Mouse (Mus musculus) CD4-positive, CD25-positive, alpha-beta regulatory T cell, adult 2 months (primary cell): Measurements from ENCODE around the gene Apoa4.

Experiments
- DNase-seq: peaks from one replicate; pipeline ENCODE4 v3.0.0-alpha.2; 2012; ENCODE audit warnings: low read depth, low spot score

Apoa4 gene

GRCm38 (mm10) chr9:46227064-46227614 is 13.4 kb upstream of the Apoa4 start:
- DNase-seq: no peak

GRCm38 (mm10) chr9:46228491-46228890 is 12.0 kb upstream of the Apoa4 start, which contains the start of gene Apoa1:
Gene Apoa1, plus strand, starts transcription at chr9:46228580.
- DNase-seq: no peak

GRCm38 (mm10) chr9:46229573-46230449 is 10.7 kb upstream of the Apoa4 start:
- DNase-seq: peak; percentile 68

GRCm38 (mm10) chr9:46230450-46230975 is 10.0 kb upstream of the Apoa4 start:
- DNase-seq: no peak

GRCm38 (mm10) chr9:46235196-46235595 is 5.3 kb upstream of the Apoa4 start:
- DNase-seq: no peak

GRCm38 (mm10) chr9:46235596-46235648 is 5.1 kb upstream of the Apoa4 start, which contains the start of gene Apoc3:
Gene Apoc3, minus strand, starts transcription at chr9:46235636.
- no peak for DNase-seq

GRCm38 (mm10) chr9:46235649-46236048 is 4.8 kb upstream of the Apoa4 start:
- no peak for DNase-seq

- no peak for DNase-seq
Measured at GRCm38 (mm10) chr9:46238850-46239249, 1.6 kb upstream of the Apoa4 start.

- no peak for DNase-seq
Measured at GRCm38 (mm10) chr9:46241818-46242217, 1.3 kb downstream of the Apoa4 start.

- DNase-seq: no peak
Measured at GRCm38 (mm10) chr9:46243122-46243521, 2.6 kb downstream of the Apoa4 start.

GRCm38 (mm10) chr9:46243584-46243983 is 3.1 kb downstream of the Apoa4 start:
- DNase-seq: no peak

- DNase-seq: peak; percentile 79
Measured at GRCm38 (mm10) chr9:46246752-46247324, 6.3 kb downstream of the Apoa4 start.

- no peak for DNase-seq
Measured at GRCm38 (mm10) chr9:46256177-46256576, 15.7 kb downstream of the Apoa4 start.

- DNase-seq: no peak
Measured at GRCm38 (mm10) chr9:46256658-46257385, 16.3 kb downstream of the Apoa4 start.

- DNase-seq: no peak
Measured at GRCm38 (mm10) chr9:46257546-46257945, 17.1 kb downstream of the Apoa4 start.

GRCm38 (mm10) chr9:46259111-46259510 is 18.6 kb downstream of the Apoa4 start:
- DNase-seq: no peak

- no peak for DNase-seq
Measured at GRCm38 (mm10) chr9:46261131-46261530, 20.6 kb downstream of the Apoa4 start.

- no peak for DNase-seq
Measured at GRCm38 (mm10) chr9:46268343-46268873, 27.9 kb downstream of the Apoa4 start, which contains the start of gene Apoa5. Gene Apoa5, plus strand, starts transcription at chr9:46268633.

GRCm38 (mm10) chr9:46269125-46269524 is 28.6 kb downstream of the Apoa4 start:
- no peak for DNase-seq

GRCm38 (mm10) chr9:46270782-46271181 is 30.3 kb downstream of the Apoa4 start:
- DNase-seq: no peak

GRCm38 (mm10) chr9:46272070-46272469 is 31.6 kb downstream of the Apoa4 start:
- DNase-seq: peak; percentile 52
